Mouse (Mus musculus) brain, adult 2 months (tissue): ENCODE results near the gene Gm14403.
A peak's percentile ranks its signal among the peaks of the same experiment; 100 is the strongest.
"Not testable (repeated sequence)": the region's sequence is repeated elsewhere in the genome, so short reads cannot be mapped to it uniquely, and the experiment has no call there.

Source experiments
- DNase-seq: peaks from one replicate; pipeline ENCODE4 v3.0.0; 2011; ENCODE audit warnings: low read depth, low spot score

The Gm14403 gene

GRCm38 (mm10) chr2:177498067-177498466 is at the start of gene Gm14403:
Gene Gm14403 (plus strand): TSS chr2:177498215.
- peak; percentile 76 for DNase-seq

- peak; percentile 6 for DNase-seq
Observed at GRCm38 (mm10) chr2:177464676-177465075, 33.3 kb upstream of the Gm14403 start, which contains the start of gene Zfp970. Gene Zfp970 (plus strand): TSS chr2:177464733.

GRCm38 (mm10) chr2:177468222-177468621 is 29.8 kb upstream of the Gm14403 start:
- DNase-seq: not testable (repeated sequence)

GRCm38 (mm10) chr2:177472261-177472660 is 25.8 kb upstream of the Gm14403 start:
- DNase-seq: not testable (repeated sequence)

GRCm38 (mm10) chr2:177481971-177482370 is 16.0 kb upstream of the Gm14403 start:
- DNase-seq: not testable (repeated sequence)

GRCm38 (mm10) chr2:177483238-177483948 is 14.6 kb upstream of the Gm14403 start:
- DNase-seq: not testable (repeated sequence)

GRCm38 (mm10) chr2:177499182-177499581 is 1.2 kb downstream of the Gm14403 start:
- not testable (repeated sequence) for DNase-seq

- not testable (repeated sequence) for DNase-seq
Observed at GRCm38 (mm10) chr2:177505211-177505719, 7.2 kb downstream of the Gm14403 start.

GRCm38 (mm10) chr2:177511381-177511780 is 13.4 kb downstream of the Gm14403 start:
- DNase-seq: not testable (repeated sequence)

GRCm38 (mm10) chr2:177511972-177512371 is 14.0 kb downstream of the Gm14403 start:
- DNase-seq: not testable (repeated sequence)

- not testable (repeated sequence) for DNase-seq
Observed at GRCm38 (mm10) chr2:177513991-177514479, 16.0 kb downstream of the Gm14403 start.

- not testable (repeated sequence) for DNase-seq
Observed at GRCm38 (mm10) chr2:177517746-177518145, 19.7 kb downstream of the Gm14403 start.

GRCm38 (mm10) chr2:177518354-177518753 is 20.3 kb downstream of the Gm14403 start:
- DNase-seq: not testable (repeated sequence)

- DNase-seq: not testable (repeated sequence)
Observed at GRCm38 (mm10) chr2:177518960-177519359, 20.9 kb downstream of the Gm14403 start.

GRCm38 (mm10) chr2:177520035-177520434 is 22.0 kb downstream of the Gm14403 start:
- no peak for DNase-seq

GRCm38 (mm10) chr2:177523061-177523460 is 25.0 kb downstream of the Gm14403 start:
- no peak for DNase-seq

GRCm38 (mm10) chr2:177523674-177524073 is 25.7 kb downstream of the Gm14403 start:
- DNase-seq: not testable (repeated sequence)

- DNase-seq: not testable (repeated sequence)
Observed at GRCm38 (mm10) chr2:177524171-177524570, 26.2 kb downstream of the Gm14403 start.

- no peak for DNase-seq
Observed at GRCm38 (mm10) chr2:177535876-177536275, 37.9 kb downstream of the Gm14403 start.

GRCm38 (mm10) chr2:177537141-177537540 is 39.1 kb downstream of the Gm14403 start:
- DNase-seq: not testable (repeated sequence)

GRCm38 (mm10) chr2:177537717-177538116 is 39.7 kb downstream of the Gm14403 start:
- DNase-seq: not testable (repeated sequence)

GRCm38 (mm10) chr2:177555261-177555660 is 57.2 kb downstream of the Gm14403 start:
- not testable (repeated sequence) for DNase-seq
